Mouse (Mus musculus): Measurements from ENCODE around the gene Rasl11b.

DNA sequence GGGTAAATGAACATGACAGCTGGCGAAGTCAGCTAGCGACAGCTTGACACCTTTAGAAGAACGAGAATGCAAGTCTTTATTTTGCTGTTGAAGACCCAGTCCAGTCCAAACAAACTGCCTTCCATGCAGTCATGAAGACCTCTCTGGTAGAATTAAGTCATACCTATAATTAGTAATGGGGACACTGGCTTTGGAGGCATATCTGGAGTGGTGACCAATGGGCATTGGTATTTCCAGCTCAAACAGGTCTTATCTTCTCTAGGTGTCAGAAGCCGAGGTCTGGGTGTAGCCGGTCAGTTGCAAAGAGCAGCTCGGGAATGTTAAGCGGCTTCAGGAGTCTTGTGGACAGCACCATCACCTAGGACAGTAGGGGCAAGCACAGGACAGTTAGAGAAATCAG lies 11.0 kb downstream of the Rasl11b start:
- TF ChIP-seq POLR2A (IDR thresholded peaks at IDR 0.05; ENCODE audit: borderline replicate concordance, extremely low read depth, low read depth, low read length) (no peak), CTCF (IDR thresholded peaks at IDR 0.05; ENCODE audit: insufficient read depth, low read length) (no peak)
